Mouse (Mus musculus): ENCODE data around the gene Gm9758. TPM values are rescaled to one million over a fixed set of nuclear protein-coding genes. Genes with fewer than 3 reads are reported as not detected.

Gene Gm9758
- not detected in 2 replicates for polyA plus RNA-seq (2012; rRNA removed; ENCODE audit: low replicate concordance)

GRCm38 (mm10) chr5:14914799-14915198 lies at the start of gene Gm9758:
Gene Gm9758 (minus strand): TSS chr5:14914899.

GRCm38 (mm10) chr5:14938329-14938728 lies 23.6 kb upstream of the Gm9758 start, which contains the start of gene Speer4e:
Gene Speer4e (minus strand): TSS chr5:14938429.

Other genes starting within 250 kb of the Gm9758 start
- gene Speer4e, start 23.5 kb upstream of the Gm9758 start, polyA plus RNA-seq (2012; rRNA removed; ENCODE audit: low replicate concordance): not detected in 2 replicates
- gene Gm10354, start 64.0 kb upstream of the Gm9758 start, polyA plus RNA-seq (2012; rRNA removed; ENCODE audit: low replicate concordance): not detected in 2 replicates
- gene Gm17019, start 118.1 kb upstream of the Gm9758 start, polyA plus RNA-seq (2012; rRNA removed; ENCODE audit: low replicate concordance): not detected in 2 replicates